Mouse (Mus musculus) CD4-positive, CD25-positive, alpha-beta regulatory T cell, adult 2 months (primary cell): ENCODE measurements around the gene Mocs2.

Experiments
- DNase-seq: peaks from one replicate; pipeline ENCODE4 v3.0.0-alpha.2; 2012; ENCODE audit warnings: low read depth, low spot score

The Mocs2 gene

GRCm38 (mm10) chr13:114817751-114818360, at the start of gene Mocs2:
Gene Mocs2, plus strand, starts transcription at chr13:114818236.
- DNase-seq, result peak; percentile 99

- peak; percentile 30 for DNase-seq
Observed at GRCm38 (mm10) chr13:114791511-114791910, 26.5 kb upstream of the Mocs2 start.

GRCm38 (mm10) chr13:114793250-114794030, 24.6 kb upstream of the Mocs2 start:
- DNase-seq, result peak; percentile 63

- DNase-seq, result no peak
Observed at GRCm38 (mm10) chr13:114801857-114802256, 16.2 kb upstream of the Mocs2 start.

- DNase-seq, result no peak
Observed at GRCm38 (mm10) chr13:114802971-114803370, 15.1 kb upstream of the Mocs2 start.

- no peak for DNase-seq
Observed at GRCm38 (mm10) chr13:114809624-114810210, 8.3 kb upstream of the Mocs2 start.

- DNase-seq, result no peak
Observed at GRCm38 (mm10) chr13:114818513-114818912, 477 bp downstream of the Mocs2 start.

- no peak for DNase-seq
Observed at GRCm38 (mm10) chr13:114822871-114823270, 4.8 kb downstream of the Mocs2 start.

- no peak for DNase-seq
Observed at GRCm38 (mm10) chr13:114825377-114825855, 7.4 kb downstream of the Mocs2 start.

GRCm38 (mm10) chr13:114831367-114831833, 13.4 kb downstream of the Mocs2 start:
- peak; percentile 77 for DNase-seq

- DNase-seq, result peak; percentile 42
Observed at GRCm38 (mm10) chr13:114832761-114833160, 14.7 kb downstream of the Mocs2 start.

GRCm38 (mm10) chr13:114833351-114833750, 15.3 kb downstream of the Mocs2 start:
- no peak for DNase-seq

GRCm38 (mm10) chr13:114834580-114834979, 16.5 kb downstream of the Mocs2 start:
- no peak for DNase-seq

- no peak for DNase-seq
Observed at GRCm38 (mm10) chr13:114837061-114837460, 19.0 kb downstream of the Mocs2 start.

- no peak for DNase-seq
Observed at GRCm38 (mm10) chr13:114838535-114838990, 20.5 kb downstream of the Mocs2 start.

GRCm38 (mm10) chr13:114839098-114839497, 21.1 kb downstream of the Mocs2 start:
- no peak for DNase-seq

GRCm38 (mm10) chr13:114840545-114840944, 22.5 kb downstream of the Mocs2 start:
- DNase-seq, result no peak

- peak; percentile 47 for DNase-seq
Observed at GRCm38 (mm10) chr13:114843318-114843717, 25.3 kb downstream of the Mocs2 start.

- DNase-seq, result peak; percentile 74
Observed at GRCm38 (mm10) chr13:114845804-114846203, 27.8 kb downstream of the Mocs2 start.

- DNase-seq, result peak; percentile 41
Observed at GRCm38 (mm10) chr13:114848945-114849344, 30.9 kb downstream of the Mocs2 start.

- DNase-seq, result no peak
Observed at GRCm38 (mm10) chr13:114852264-114853111, 34.5 kb downstream of the Mocs2 start.
